Mouse (Mus musculus) liver, embryonic 16.5 days (tissue): ENCODE results near the gene Nucks1. TPM values are rescaled to one million over a fixed set of nuclear protein-coding genes. Genes with fewer than 3 reads are reported as not detected.
A peak's percentile ranks its signal among the peaks of the same experiment; 100 is the strongest.
"Not testable (repeated sequence)": the region's sequence is repeated elsewhere in the genome, so short reads cannot be mapped to it uniquely, and the experiment has no call there.

Experiments
- ATAC-seq: fragments of 200-750 bp; cut with Nextera tagmentation; 2 replicates; pipeline ENCODE4 v1.8.0; 2017; ENCODE audit warnings: low read depth, mild to moderate bottlenecking, moderate number of reproducible peaks, moderate library complexity
- H3K27ac ChIP-seq: fragments of 300-500 bp; sonication (generic); 2 replicates; pipeline ENCODE4 v1.5.1; 2014; ENCODE audit warnings: mild to moderate bottlenecking, low read length
- H3K27me3 ChIP-seq: fragments of 300-500 bp; sonication (generic); 2 replicates; pipeline ENCODE4 v1.6.1; 2014; ENCODE audit warnings: low read depth, low read length, mixed read lengths; ENCODE audit not compliant: control insufficient read depth, insufficient read depth
- H3K36me3 ChIP-seq: fragments of 300-500 bp; sonication (generic); 2 replicates; pipeline ENCODE4 v1.6.1; 2014; ENCODE audit warnings: mild to moderate bottlenecking; ENCODE audit not compliant: control insufficient read depth, insufficient read depth
- H3K4me1 ChIP-seq: fragments of 300-500 bp; sonication (generic); 2 replicates; pipeline ENCODE4 v1.6.1; 2014; ENCODE audit warnings: low read depth, low read length, mixed read lengths; ENCODE audit not compliant: control insufficient read depth
- H3K4me2 ChIP-seq: fragments of 300-500 bp; sonication (generic); 2 replicates; pipeline ENCODE4 v1.6.1; 2014; ENCODE audit warnings: low read depth, low read length, mixed read lengths
- H3K4me3 ChIP-seq: fragments of 300-500 bp; sonication (generic); 2 replicates; pipeline ENCODE4 v1.5.1; 2014; ENCODE audit warnings: low read depth, mild to moderate bottlenecking, low read length
- H3K9ac ChIP-seq: fragments of 300-500 bp; sonication (generic); 2 replicates; pipeline ENCODE4 v1.6.1; 2014; ENCODE audit warnings: low read depth, low read length
- H3K9me3 ChIP-seq: fragments of 300-500 bp; sonication (generic); replicated peaks from 2 replicates; pipeline ENCODE4 v1.6.1; 2016; ENCODE audit warnings: low read length; ENCODE audit not compliant: control insufficient read depth
- WGBS: fragments of 180-500 bp; shearing (Covaris S2); extraction: QIAGEN DNeasy Blood & Tissue Kit; methylation state at CpG from one replicate; pipeline ENCODE4 v1.1.7; 2014; ENCODE audit not compliant: insufficient replicate concordance; 5-methylcytosine and 5-hydroxymethylcytosine counted together
- polyA plus RNA-seq: library from polyadenylated mRNA; unstranded; fragments of >200 nt; fragmentation: Nextera tagmentation; extraction: Ambion mirVana; gene quantifications from 2 replicates; pipeline ENCODE4 v1.2.1, GENCODE M21; 2015

Nucks1 gene
- polyA plus RNA-seq, 1 experiment from 2014 or later = 25.1 TPM

DNA sequence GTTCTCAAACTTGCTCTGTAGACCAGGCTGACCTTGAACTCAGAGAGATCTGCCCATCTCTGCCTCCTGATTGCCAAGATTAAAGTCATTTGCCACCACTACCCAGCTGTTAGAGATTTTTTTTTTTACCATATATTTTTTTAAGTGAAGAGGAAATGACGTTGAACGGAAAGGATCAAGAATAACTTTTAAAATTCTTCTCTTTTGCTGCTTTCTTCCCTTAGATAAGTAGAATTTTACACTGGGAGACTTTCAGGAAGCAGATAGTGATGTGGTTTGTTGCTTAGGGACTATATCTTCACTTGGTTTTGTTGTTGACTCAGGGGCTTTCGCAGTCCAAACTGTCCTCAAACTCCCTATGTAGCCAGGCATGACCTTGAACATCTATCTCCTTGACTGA is 1.9 kb upstream of the Nucks1 start:
- Histone ChIP-seq H3K27me3 (peaks cover 12% of the 10 kb centered on the region), H3K36me3 (no peaks in the 10 kb centered on the region; the same call in 1 of the 2 replicates), H3K4me3 (no peak overlapping the region), H3K4me2 (no peak overlapping the region), H3K27ac (no peak overlapping the region), H3K9me3 (no peaks in the 10 kb centered on the region), H3K4me1 (peaks cover 16% of the 10 kb centered on the region), H3K9ac (no peak overlapping the region)
- ATAC-seq = no peak
- 30% methylated on average over 3 of the region's 3 CpGs for WGBS

DNA sequence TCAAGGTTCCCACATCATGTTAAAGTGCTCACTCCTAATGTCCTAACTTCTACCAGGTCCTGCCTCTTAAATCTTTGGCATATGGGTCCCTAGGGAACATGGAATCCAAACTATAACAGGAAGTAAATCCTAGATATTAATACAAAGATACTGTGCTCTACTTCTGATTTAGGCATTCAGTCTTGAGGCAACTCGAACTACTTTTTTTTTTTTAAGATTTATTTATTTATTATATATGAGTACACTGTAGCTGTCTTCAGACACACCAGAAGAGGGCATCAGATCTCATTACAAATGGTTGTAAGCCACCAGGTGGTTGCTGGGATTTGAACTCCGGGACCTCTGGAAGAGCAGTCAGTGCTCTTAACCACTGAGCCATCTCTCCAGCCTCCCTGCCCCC is 1.1 kb upstream of the Nucks1 start:
- H3K36me3 ChIP-seq = not testable (repeated sequence)
- WGBS = 87% methylated on average over 2 of the region's 2 CpGs
- peaks cover 16% of the 10 kb centered on the region for H3K4me1 ChIP-seq

DNA sequence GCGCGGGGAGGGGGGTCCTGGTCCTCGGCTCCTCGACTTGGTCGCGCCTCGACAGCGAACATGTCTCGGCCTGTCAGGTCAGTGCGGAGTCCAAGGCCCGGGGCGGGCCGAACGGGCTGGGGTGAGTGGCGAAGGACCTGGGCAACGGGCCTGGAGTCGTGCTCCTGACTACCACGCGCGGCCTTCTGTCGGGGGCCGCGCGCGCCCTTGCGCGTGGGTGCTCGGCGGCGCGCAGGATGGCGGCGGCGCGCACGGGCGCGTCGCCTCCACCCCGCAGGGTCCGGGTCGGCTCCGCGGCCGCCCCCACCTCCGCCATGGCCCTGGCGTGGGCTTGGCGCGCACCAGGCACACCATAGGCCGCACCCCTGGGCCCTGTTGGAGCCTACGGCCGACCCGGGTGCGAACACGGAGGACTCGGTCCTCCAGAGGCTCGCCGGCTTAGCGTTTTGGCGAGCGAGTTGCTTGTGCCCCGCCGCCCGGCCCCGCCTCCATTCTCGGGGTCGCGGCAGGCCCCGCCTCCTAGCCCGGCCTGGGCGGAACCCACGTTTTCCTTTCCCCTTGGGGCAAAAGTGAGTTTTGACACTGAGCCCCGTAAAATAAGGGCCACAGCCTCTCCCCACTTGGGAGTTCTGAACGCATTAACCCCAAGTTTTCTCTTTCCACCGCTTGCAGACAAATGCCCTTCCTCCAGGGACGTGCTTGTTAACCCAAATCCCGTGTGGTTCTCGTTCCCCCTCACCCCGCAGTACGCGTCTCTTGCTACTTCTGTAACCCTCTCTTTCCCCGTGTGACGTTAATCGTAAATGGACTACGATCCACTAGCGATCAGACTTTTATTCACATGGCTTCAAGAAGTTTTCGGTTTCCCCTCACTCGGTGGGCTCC is 582 bp downstream of the Nucks1 start:
- Histone ChIP-seq H3K4me3 (peak overlapping the region; percentile 84), H3K36me3 (no peaks in the 10 kb centered on the region; the same call in none of the 2 replicates), H3K27ac (peak overlapping the region; percentile 97), H3K9ac (peak overlapping the region; percentile 99), H3K4me1 (peaks cover 19% of the 10 kb centered on the region), H3K27me3 (peaks cover 8% of the 10 kb centered on the region), H3K9me3 (no peaks in the 10 kb centered on the region), H3K4me2 (peak overlapping the region; percentile 76)
- peak; percentile 70 for ATAC-seq
- WGBS = under 1% methylated on average over 80 of the region's 88 CpGs

More for the DNA sequence above, 1.1 kb upstream of the Nucks1 start:
- H3K4me3 ChIP-seq, H3K4me2 ChIP-seq, H3K9me3 ChIP-seq, ATAC-seq, H3K27me3 ChIP-seq, H3K9ac ChIP-seq, H3K27ac ChIP-seq: not testable (repeated sequence)

DNA sequence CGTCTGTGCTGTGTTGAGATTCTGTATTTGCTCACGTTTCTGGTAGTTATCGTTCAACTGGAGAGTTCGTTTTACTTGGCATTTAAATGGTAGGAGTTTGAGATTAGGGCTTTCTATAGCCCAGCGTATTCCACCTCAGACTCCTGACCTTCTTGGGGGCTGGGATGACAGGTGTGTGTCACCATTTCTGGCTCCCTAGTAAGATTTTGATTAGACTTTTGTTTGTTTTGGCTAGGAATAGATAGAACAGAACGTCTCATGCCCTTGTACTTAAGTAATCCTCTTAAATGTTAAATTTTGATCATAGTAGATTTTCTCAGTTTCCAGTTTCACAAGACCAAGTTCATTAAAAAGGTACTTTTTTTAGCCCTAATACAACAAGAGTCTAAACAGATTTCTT is 7.3 kb downstream of the Nucks1 start:
- no peaks in the 10 kb centered on the region for H3K27me3 ChIP-seq
- no peak overlapping the region for H3K9ac ChIP-seq
- H3K4me2 ChIP-seq = no peak overlapping the region
- no peak for ATAC-seq
- H3K4me1 ChIP-seq = peaks cover 7% of the 10 kb centered on the region
- peaks cover 36% of the 10 kb centered on the region for H3K36me3 ChIP-seq
- no peaks in the 10 kb centered on the region for H3K9me3 ChIP-seq
- 64% methylated on average over 6 of the region's 6 CpGs for WGBS
- no peak overlapping the region for H3K4me3 ChIP-seq
- no peak overlapping the region for H3K27ac ChIP-seq

DNA sequence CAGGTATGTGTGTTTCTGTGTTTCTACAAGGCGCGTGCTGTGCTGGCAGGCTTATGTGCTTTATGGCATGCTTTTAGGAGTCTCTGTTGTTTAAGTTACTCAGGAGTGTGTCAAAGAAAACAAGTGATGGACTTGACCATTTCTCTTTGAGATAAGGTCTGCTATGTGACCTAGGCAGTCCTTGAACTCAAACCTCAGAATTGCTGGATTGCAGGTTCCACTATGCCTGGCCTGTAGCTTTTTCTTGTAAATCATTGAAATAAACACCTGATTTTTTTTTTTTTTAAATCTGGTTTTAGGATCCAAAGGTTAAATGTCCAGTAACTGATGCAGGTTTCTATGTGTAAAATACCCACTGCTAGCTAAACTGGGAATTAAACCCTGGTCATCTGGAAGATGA is 8.7 kb downstream of the Nucks1 start:
- H3K4me2 ChIP-seq = no peak overlapping the region
- no peaks in the 10 kb centered on the region for H3K9me3 ChIP-seq
- no peak overlapping the region for H3K9ac ChIP-seq
- peaks cover 48% of the 10 kb centered on the region for H3K36me3 ChIP-seq
- H3K4me1 ChIP-seq = peaks cover 4% of the 10 kb centered on the region
- no peaks in the 10 kb centered on the region for H3K27me3 ChIP-seq
- WGBS = 91% methylated on average over 2 of the region's 2 CpGs
- H3K4me3 ChIP-seq = no peak overlapping the region
- no peak overlapping the region for H3K27ac ChIP-seq
- no peak for ATAC-seq

DNA sequence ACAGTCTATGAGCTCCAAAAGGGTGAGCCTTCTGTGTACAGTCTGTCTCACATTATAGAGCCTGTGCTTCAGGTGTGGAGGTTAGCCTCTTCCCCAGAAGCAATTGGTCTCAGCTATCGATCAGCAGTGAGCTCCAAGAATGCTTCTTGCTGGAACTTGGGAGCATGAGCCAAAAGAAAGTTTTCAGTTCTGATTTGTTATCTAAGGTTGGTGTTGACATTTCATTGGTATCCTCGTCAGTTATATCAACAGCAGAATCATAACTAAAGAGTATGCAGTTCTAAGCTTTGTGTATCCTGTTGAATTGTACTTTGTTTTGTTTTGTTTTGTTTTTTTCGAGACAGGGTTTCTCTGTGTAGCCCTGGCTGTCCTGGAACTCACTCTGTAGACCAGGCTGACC is 11.8 kb downstream of the Nucks1 start:
- no peak overlapping the region for H3K4me2 ChIP-seq
- no peak overlapping the region for H3K9ac ChIP-seq
- H3K4me3 ChIP-seq = no peak overlapping the region
- no peaks in the 10 kb centered on the region for H3K27me3 ChIP-seq
- ATAC-seq = no peak
- no peaks in the 10 kb centered on the region for H3K9me3 ChIP-seq
- 86% methylated on average over 3 of the region's 3 CpGs for WGBS
- H3K36me3 ChIP-seq = peaks cover 70% of the 10 kb centered on the region
- H3K4me1 ChIP-seq = peaks cover 2% of the 10 kb centered on the region; the same call in 1 of the 2 replicates
- H3K27ac ChIP-seq = no peak overlapping the region

DNA sequence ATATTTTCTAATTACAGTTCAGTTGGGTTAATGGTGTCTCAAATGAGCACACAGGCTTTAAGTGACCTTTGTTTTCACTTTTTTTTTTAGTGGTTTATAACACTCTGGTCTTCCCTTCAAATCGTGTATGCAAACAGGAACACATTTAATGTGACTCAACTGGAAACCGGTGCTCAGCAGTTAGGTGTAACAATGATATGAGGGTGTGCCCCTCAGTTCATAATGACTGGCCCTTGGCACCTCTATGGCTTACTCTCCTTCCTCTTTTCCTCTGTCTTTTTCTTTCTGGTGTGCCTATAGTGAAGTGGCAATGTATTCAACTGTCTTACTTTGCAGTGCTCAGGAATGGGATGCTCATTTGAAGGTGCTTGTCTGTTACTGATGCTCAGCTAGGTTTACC is 23.1 kb downstream of the Nucks1 start:
- Histone ChIP-seq H3K9ac (no peak overlapping the region), H3K36me3 (peaks cover 48% of the 10 kb centered on the region), H3K9me3 (no peaks in the 10 kb centered on the region), H3K27ac (no peak overlapping the region), H3K4me3 (no peak overlapping the region), H3K4me1 (no peaks in the 10 kb centered on the region; the same call in 1 of the 2 replicates), H3K27me3 (no peaks in the 10 kb centered on the region), H3K4me2 (no peak overlapping the region)
- 80% methylated on average over 2 of the region's 2 CpGs for WGBS
- ATAC-seq = no peak

DNA sequence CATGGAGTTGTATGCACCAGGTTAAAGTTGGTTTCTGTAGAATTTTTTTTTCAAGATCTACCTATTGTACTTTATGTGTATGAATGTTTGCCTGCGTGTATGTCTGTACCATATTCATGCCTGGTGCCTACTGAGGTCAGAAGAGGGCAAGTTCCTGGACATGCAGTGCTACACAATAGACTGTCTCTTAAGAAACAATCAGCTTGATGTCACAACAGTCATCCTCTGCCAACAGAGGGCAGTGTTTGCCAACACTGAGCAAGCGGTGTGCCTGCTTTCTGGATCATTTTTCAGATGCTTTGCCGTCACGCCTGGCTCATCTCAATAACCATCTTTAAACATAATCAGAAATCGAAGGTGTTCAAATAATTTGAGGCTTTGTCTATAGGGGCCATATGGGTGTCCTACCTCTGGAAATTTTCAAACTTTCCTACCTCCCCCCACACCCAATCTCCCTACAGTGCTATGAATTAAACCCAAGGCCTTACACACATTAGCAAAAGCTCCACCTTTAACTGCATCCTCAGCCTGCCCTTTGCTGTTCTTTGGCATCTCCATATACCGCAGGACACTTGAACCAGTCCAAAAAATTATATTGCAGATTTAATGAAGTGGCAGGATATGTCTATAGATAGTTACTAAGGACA is 27.4 kb downstream of the Nucks1 start:
- H3K4me2 ChIP-seq = no peak overlapping the region
- ATAC-seq = peak; percentile 36; the same call in 1 of the 2 replicates
- H3K9ac ChIP-seq = no peak overlapping the region
- WGBS = 44% methylated on average over 6 of the region's 6 CpGs
- H3K36me3 ChIP-seq = peaks cover 17% of the 10 kb centered on the region
- no peak overlapping the region for H3K4me3 ChIP-seq
- H3K27me3 ChIP-seq = no peaks in the 10 kb centered on the region
- H3K4me1 ChIP-seq = peaks cover 3% of the 10 kb centered on the region
- H3K9me3 ChIP-seq = no peaks in the 10 kb centered on the region
- H3K27ac ChIP-seq = no peak overlapping the region

DNA sequence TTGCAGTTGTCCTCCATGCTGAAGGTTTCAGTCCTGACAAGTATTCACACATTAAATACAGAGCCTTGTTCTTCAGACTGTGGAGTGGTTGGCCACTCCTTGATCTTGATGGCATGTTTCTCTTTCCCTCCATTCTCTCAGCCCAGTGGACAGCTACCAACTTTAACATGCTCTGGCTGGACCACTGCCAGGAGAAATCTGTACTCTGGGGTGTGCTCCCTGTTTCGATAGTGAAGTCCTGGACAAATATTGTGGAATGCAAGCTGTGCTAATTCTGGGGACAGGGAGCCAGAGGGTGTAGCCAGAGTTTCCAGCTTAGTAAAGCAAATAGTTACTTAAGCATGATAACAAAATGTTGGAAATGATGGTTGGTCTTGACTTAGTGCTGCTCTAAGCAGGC is 28.5 kb downstream of the Nucks1 start:
- Histone ChIP-seq H3K9ac (no peak overlapping the region), H3K36me3 (peaks cover 12% of the 10 kb centered on the region), H3K4me1 (peaks cover 3% of the 10 kb centered on the region), H3K4me2 (no peak overlapping the region), H3K27me3 (no peaks in the 10 kb centered on the region), H3K27ac (no peak overlapping the region), H3K9me3 (no peaks in the 10 kb centered on the region), H3K4me3 (no peak overlapping the region)
- ATAC-seq = peak; percentile 72; the same call in 1 of the 2 replicates
- WGBS = 75% methylated on average over 1 of the region's 1 CpGs
